Mouse (Mus musculus) T-cell, adult 2 months (primary cell): ENCODE measurements around the gene Ehbp1.

Experiments
- DNase-seq: peaks from one replicate; pipeline ENCODE4 v3.0.0; 2022; ENCODE audit warnings: low spot score

Gene Ehbp1

GRCm38 (mm10) chr11:22196776-22197175, 145.3 kb downstream of the Ehbp1 start:
- DNase-seq = no peak

- no peak for DNase-seq
These were observed 147.5 kb downstream of the Ehbp1 start for GRCm38 (mm10) chr11:22194607-22195006.

GRCm38 (mm10) chr11:22190576-22190975, 151.5 kb downstream of the Ehbp1 start:
- no peak for DNase-seq

- no peak for DNase-seq
These were observed 152.1 kb downstream of the Ehbp1 start for GRCm38 (mm10) chr11:22189970-22190369.

- no peak for DNase-seq
These were observed 160.3 kb downstream of the Ehbp1 start for GRCm38 (mm10) chr11:22181530-22182501.

GRCm38 (mm10) chr11:22180146-22180545, 161.9 kb downstream of the Ehbp1 start:
- DNase-seq = no peak

GRCm38 (mm10) chr11:22178569-22178968, 163.5 kb downstream of the Ehbp1 start:
- no peak for DNase-seq

GRCm38 (mm10) chr11:22174311-22174710, 167.8 kb downstream of the Ehbp1 start:
- DNase-seq = no peak

GRCm38 (mm10) chr11:22170962-22171638, 171.0 kb downstream of the Ehbp1 start:
- DNase-seq = no peak

- no peak for DNase-seq
These were observed 184.2 kb downstream of the Ehbp1 start for GRCm38 (mm10) chr11:22157882-22158281.

GRCm38 (mm10) chr11:22156182-22156581, 185.9 kb downstream of the Ehbp1 start:
- DNase-seq = no peak

- DNase-seq = no peak
These were observed 186.6 kb downstream of the Ehbp1 start for GRCm38 (mm10) chr11:22155366-22156095.

GRCm38 (mm10) chr11:22154501-22155294, 187.4 kb downstream of the Ehbp1 start:
- no peak for DNase-seq

- no peak for DNase-seq
These were observed 201.4 kb downstream of the Ehbp1 start for GRCm38 (mm10) chr11:22140737-22141136.

- no peak for DNase-seq
These were observed 203.6 kb downstream of the Ehbp1 start for GRCm38 (mm10) chr11:22138466-22138865.

- DNase-seq = no peak
These were observed 216.9 kb downstream of the Ehbp1 start for GRCm38 (mm10) chr11:22125188-22125587.

- DNase-seq = no peak
These were observed 223.2 kb downstream of the Ehbp1 start for GRCm38 (mm10) chr11:22118853-22119252.

- no peak for DNase-seq
These were observed 229.9 kb downstream of the Ehbp1 start for GRCm38 (mm10) chr11:22112161-22112560.

- no peak for DNase-seq
These were observed 252.7 kb downstream of the Ehbp1 start for GRCm38 (mm10) chr11:22089346-22089745.

GRCm38 (mm10) chr11:22063352-22063751, 278.7 kb downstream of the Ehbp1 start:
- DNase-seq = no peak

GRCm38 (mm10) chr11:22061660-22062059, 280.4 kb downstream of the Ehbp1 start:
- no peak for DNase-seq

GRCm38 (mm10) chr11:22057538-22057937, 284.6 kb downstream of the Ehbp1 start:
- no peak for DNase-seq
